Mouse (Mus musculus): Measurements from ENCODE around the gene Ccm2.
A peak's percentile ranks its signal among the peaks of the same experiment; 100 is the strongest.

Gene Ccm2

DNA sequence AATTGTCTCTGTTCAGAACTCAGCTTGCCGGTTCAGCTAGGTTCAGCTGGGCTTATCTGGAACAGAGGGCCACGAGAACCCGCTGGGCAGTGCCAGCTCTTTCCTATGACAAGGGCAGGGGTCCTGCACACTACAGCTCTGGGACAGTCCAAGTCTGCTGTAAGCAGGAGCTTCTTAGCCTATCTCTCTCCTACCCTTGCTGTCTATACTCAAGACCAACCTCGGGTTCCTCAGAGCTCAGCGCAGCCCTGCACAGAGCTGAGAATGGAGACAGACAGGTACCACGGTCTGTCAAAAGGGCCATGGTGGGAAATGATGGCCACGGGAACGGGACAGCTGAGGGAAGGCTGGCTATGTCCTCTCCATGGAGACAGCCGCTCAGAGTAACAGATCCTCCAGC, 56.5 kb downstream of the Ccm2 start:
- DNase-seq (ENCODE audit: low read depth, low spot score): no peak

GRCm38 (mm10) chr11:6603887-6604603, 57.4 kb downstream of the Ccm2 start:
- peak; percentile 90 for DNase-seq (ENCODE audit: low read depth, low spot score)

- peak; percentile 17 for DNase-seq (ENCODE audit: low read depth, low spot score)
These were observed 57.9 kb downstream of the Ccm2 start for GRCm38 (mm10) chr11:6604604-6604936.

GRCm38 (mm10) chr11:6605021-6605481, 58.4 kb downstream of the Ccm2 start:
- peak; percentile 73 for DNase-seq (ENCODE audit: low read depth, low spot score)

- peak; percentile 98 for DNase-seq (ENCODE audit: low read depth, low spot score)
These were observed 59.1 kb downstream of the Ccm2 start, which contains the start of gene Nacad for GRCm38 (mm10) chr11:6605491-6606399. Nacad (minus strand) TSS chr11:6606053.

DNA sequence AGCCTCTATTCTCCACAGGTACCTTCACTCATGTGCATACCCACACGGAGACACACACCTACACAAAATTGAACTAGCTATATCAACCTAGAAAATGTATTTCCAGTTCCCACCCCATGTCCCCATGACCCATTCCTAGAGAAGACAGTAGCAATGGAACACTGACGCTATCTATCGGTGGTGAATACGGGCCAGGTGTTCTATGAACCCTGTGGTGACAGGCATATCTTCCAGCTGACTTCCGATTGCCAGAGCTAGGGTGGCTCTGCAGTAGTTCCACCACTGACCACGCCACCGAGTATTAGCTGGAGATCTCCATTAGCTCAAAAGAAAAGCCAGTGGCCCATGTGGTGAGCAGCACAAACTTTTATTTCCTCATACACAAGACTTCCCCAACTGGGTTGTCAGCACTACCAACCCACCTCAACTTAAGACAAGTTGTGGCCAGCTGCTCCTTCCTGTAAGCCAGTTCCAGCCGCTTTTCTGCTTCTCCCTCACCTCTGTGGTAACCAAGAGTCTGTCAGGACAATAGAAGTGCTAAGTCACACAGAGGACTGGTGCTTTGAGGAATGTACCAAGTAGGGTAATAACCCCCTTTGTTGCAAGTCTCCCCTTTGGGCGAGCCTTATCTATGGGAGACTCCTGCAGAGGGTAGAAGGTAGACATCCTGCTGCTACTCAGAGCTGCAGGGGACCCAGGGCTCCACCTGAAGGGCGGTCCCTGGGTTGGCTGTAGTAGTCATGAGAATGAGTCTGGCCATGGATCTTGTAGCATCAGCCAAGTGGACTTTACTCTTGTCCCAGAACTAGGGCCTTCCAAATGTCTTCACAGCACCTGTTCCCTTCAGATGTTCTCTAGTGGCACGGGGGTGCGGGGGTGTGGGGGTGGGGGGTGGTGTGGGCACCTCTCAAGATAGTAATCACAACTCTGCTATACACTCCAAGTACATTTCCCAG, 68.8 kb downstream of the Ccm2 start:
- DNase-seq (ENCODE audit: low read depth, low spot score): no peak

DNA sequence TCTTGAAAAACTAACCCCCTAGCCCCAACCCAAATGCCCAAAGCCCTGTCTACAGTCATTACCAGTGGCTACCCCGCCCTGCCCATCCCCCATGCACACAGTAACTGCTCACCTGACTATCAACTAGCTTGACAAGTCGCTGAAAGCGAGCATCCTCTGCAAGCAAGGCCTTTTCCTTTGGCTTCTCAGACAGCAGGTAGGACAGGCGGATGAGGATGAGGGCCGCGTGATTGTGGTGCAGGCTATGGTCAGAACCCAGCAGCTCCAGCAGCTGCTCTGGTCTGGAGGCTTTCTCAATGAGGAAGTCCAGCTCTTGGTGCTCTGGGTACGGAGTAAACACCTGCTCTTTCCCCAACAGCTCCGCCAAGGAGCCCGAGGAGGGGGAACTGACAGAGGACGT, 77.0 kb downstream of the Ccm2 start:
- DNase-seq (ENCODE audit: low read depth, low spot score): no peak

GRCm38 (mm10) chr11:6624619-6625382, 78.1 kb downstream of the Ccm2 start:
- DNase-seq (ENCODE audit: low read depth, low spot score): no peak

DNA sequence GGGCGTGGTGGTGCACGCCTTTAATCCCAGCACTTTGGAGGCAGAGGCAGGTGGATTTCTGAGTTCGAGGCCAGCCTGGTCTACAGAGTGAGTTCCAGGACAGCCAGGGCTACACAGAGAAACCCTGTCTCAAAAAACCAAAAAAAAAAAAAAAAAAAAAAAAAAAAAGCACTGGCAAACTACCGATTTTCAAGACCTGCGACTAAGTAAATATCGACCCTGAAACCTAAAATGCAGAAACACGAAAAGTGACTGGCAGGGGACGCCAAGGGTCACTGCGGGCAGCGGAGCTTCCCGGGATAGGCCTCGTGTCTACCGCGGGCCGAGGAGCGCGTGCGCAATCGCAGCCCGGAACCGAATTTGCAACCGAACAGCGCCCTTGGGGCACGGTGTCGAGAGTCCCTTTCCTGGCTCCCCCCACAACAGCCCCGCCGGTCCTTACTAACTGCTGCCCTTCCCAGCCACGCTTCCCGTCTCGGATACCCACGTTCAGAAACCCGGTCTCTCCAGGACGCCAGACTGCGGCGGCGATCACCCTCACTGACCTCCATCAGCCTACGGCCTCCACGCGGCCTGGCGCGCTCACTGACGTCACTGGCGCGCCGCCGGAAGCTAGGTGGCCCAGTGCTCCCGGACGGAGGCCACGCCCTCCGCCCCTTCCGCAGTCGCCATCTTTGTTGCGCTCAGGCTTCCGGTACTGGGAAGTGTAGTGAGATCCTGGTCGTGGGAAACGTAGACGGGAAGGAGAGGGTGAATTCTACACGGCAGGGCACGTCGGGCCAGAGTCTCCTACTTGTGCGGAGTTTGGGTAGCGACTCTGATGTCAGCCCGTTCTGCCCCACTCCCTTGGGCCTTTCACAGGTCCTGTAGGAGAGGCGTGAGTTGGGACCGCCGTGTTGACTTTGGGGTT, 79.0 kb downstream of the Ccm2 start, which contains the start of gene Tbrg4:
Gene Tbrg4, minus strand, starts transcription at position 590 of the 910 bp plus-strand sequence.
- DNase-seq (ENCODE audit: low read depth, low spot score): peak; percentile 98

GRCm38 (mm10) chr11:6626388-6626772, 79.7 kb downstream of the Ccm2 start:
- DNase-seq (ENCODE audit: low read depth, low spot score): no peak

GRCm38 (mm10) chr11:6627731-6628130, 81.0 kb downstream of the Ccm2 start:
- no peak for DNase-seq (ENCODE audit: low read depth, low spot score)

DNA sequence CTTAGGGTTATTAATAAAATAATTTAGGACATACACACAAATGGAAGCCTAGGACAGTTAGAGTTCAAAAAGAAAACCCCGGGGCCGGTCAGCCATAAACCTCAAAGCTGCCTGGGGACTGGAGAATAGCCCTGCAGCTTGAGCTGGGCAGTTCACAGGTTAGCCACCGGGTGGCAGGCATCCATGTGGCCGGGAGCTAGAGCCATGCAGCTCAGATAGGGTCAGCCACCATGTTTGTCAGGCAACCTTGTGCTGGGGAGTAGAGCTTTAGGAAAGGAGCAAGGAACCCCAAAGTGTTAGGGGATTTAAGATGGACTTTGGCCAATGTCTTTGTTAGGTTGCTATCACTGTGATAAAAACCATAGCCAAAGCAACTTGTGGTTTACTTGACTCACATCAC, 81.9 kb downstream of the Ccm2 start:
- DNase-seq (ENCODE audit: low read depth, low spot score): peak; percentile 58

GRCm38 (mm10) chr11:6629655-6630054, 83.0 kb downstream of the Ccm2 start:
- DNase-seq (ENCODE audit: low read depth, low spot score): peak; percentile 57

- no peak for DNase-seq (ENCODE audit: low read depth, low spot score)
These were observed 89.5 kb downstream of the Ccm2 start for GRCm38 (mm10) chr11:6636150-6636549.

- no peak for DNase-seq (ENCODE audit: low read depth, low spot score)
These were observed 91.8 kb downstream of the Ccm2 start, which contains the start of gene Wap for GRCm38 (mm10) chr11:6638537-6638936. Wap (minus strand) TSS chr11:6638637.

DNA sequence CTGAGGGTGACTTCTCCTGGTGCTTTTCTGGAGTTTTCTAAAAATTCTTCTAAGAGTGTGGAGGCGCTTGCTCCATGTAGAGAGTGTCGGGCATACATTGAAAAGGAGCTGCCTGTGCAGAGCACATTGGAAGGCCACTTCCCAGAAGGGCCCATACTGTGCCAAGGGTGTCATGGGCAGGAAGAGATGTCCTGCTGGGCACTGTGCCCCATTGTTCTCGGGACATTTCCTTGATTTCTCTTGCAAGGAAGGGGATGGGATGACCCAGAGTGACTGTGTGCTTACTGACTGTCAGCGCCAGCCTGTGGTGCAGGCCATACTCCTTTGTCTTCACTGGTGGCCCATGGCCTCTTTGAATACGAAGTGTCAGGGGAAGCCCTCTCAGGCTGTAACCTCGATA, 92.4 kb downstream of the Ccm2 start:
- no peak for DNase-seq (ENCODE audit: low read depth, low spot score)

GRCm38 (mm10) chr11:6644566-6644965, 97.9 kb downstream of the Ccm2 start:
- DNase-seq (ENCODE audit: low read depth, low spot score): peak; percentile 52
